Mouse (Mus musculus) hindbrain, embryonic 11.5 days (tissue): ENCODE data around the gene Bcl2l12. TPM values are rescaled to one million over a fixed set of nuclear protein-coding genes. Genes with fewer than 3 reads are reported as not detected.

ENCODE experiments used
- ATAC-seq: fragments of 200-750 bp; cut with Nextera tagmentation; 2 replicates; pipeline ENCODE4 v1.8.0; 2017; ENCODE audit warnings: mild to moderate bottlenecking, moderate TSS enrichment, moderate library complexity; ENCODE audit not compliant: low FRiP score
- DNase-seq: peaks from one replicate; pipeline ENCODE4 v3.0.0-alpha.2; 2015; ENCODE audit warnings: low spot score
- H3K27ac ChIP-seq: fragments of 300-500 bp; sonication (generic); 2 replicates; pipeline ENCODE4 v1.5.1; 2014; ENCODE audit warnings: mild to moderate bottlenecking, low read depth, low read length
- H3K27me3 ChIP-seq: fragments of 300-500 bp; sonication (generic); 2 replicates; pipeline ENCODE4 v1.6.1; 2014; ENCODE audit warnings: mild to moderate bottlenecking, low read length, moderate library complexity, mixed read lengths; ENCODE audit not compliant: control insufficient read depth, insufficient read depth
- H3K36me3 ChIP-seq: fragments of 300-500 bp; sonication (generic); 2 replicates; pipeline ENCODE4 v1.6.1; 2014; ENCODE audit warnings: mild to moderate bottlenecking, low read length, moderate library complexity, mixed read lengths; ENCODE audit not compliant: control insufficient read depth, insufficient read depth
- H3K4me1 ChIP-seq: fragments of 300-500 bp; sonication (generic); replicated peaks from 2 replicates; pipeline ENCODE4 v1.6.1; 2014; ENCODE audit warnings: low read length, mixed read lengths; ENCODE audit not compliant: control insufficient read depth, insufficient read depth
- H3K4me2 ChIP-seq: fragments of 300-500 bp; sonication (generic); replicated peaks from 2 replicates; pipeline ENCODE4 v1.6.1; 2014; ENCODE audit warnings: mild to moderate bottlenecking, low read depth, low read length
- H3K4me3 ChIP-seq: fragments of 300-500 bp; sonication (generic); 2 replicates; pipeline ENCODE4 v1.5.1; 2014; ENCODE audit warnings: low read depth, low read length
- H3K9ac ChIP-seq: fragments of 300-500 bp; sonication (generic); 2 replicates; pipeline ENCODE4 v1.6.1; 2014; ENCODE audit warnings: low read depth, low read length
- H3K9me3 ChIP-seq: fragments of 300-500 bp; sonication (generic); 2 replicates; pipeline ENCODE4 v1.6.1; 2016; ENCODE audit warnings: low read length; ENCODE audit not compliant: control insufficient read depth
- WGBS: fragments of 180-500 bp; shearing (Covaris S2); extraction: QIAGEN DNeasy Blood & Tissue Kit; methylation state at CpG from one replicate; pipeline ENCODE4 v1.1.7; 2014; 5-methylcytosine and 5-hydroxymethylcytosine counted together
- polyA plus RNA-seq: library from polyadenylated mRNA; unstranded; fragments of >200 nt; fragmentation: Nextera tagmentation; extraction: Ambion mirVana; gene quantifications from 2 replicates; pipeline ENCODE4 v1.2.1, GENCODE M21; 2014

Bcl2l12 gene
- polyA plus RNA-seq, 1 experiment from 2014 or later, result 56.8 TPM

GRCm38 (mm10) chr7:44975117-44975419, 23.4 kb downstream of the Bcl2l12 start:
- WGBS, result 21% methylated on average over 6 of the region's 6 CpGs
- H3K27ac ChIP-seq, result peak overlapping the region; percentile 70
- no peak for DNase-seq
- peak overlapping the region; percentile 74; the same call in 1 of the 2 replicates for H3K9ac ChIP-seq
- H3K36me3 ChIP-seq, result peaks cover 30% of the 10 kb centered on the region
- no peak for ATAC-seq
- peaks cover 4% of the 10 kb centered on the region for H3K4me1 ChIP-seq
- H3K9me3 ChIP-seq, result no peaks in the 10 kb centered on the region
- no peaks in the 10 kb centered on the region for H3K27me3 ChIP-seq
- H3K4me2 ChIP-seq, result no peak overlapping the region
- peak overlapping the region; percentile 29; the same call in 1 of the 2 replicates for H3K4me3 ChIP-seq

GRCm38 (mm10) chr7:44974383-44975116, 24.0 kb downstream of the Bcl2l12 start, which contains the start of gene Cpt1c:
TSS of gene Cpt1c (minus strand) at chr7:44974851.
- Histone ChIP-seq H3K9ac (peak within 1 kb of the TSS; percentile 74), H3K4me3 (peak within 1 kb of the TSS; percentile 29), H3K9me3 (no peaks in the 10 kb centered on the region), H3K27ac (peak within 1 kb of the TSS; percentile 70), H3K4me1 (peaks cover 4% of the 10 kb centered on the region), H3K4me2 (peak within 1 kb of the TSS; percentile 47), H3K27me3 (no peaks in the 10 kb centered on the region), H3K36me3 (peaks cover 27% of the 10 kb centered on the region)
- ATAC-seq (peak; percentile 50; the same call in 1 of the 2 replicates), DNase-seq (peak; percentile 89)
- 2% methylated on average over 22 of the region's 22 CpGs for WGBS

- no peak for ATAC-seq
- Histone ChIP-seq H3K4me3 (peak overlapping the region; percentile 29), H3K9me3 (no peaks in the 10 kb centered on the region), H3K4me1 (peaks cover 4% of the 10 kb centered on the region), H3K27ac (peak overlapping the region; percentile 70), H3K4me2 (peak overlapping the region; percentile 47), H3K36me3 (peaks cover 18% of the 10 kb centered on the region), H3K9ac (peak overlapping the region; percentile 74), H3K27me3 (no peaks in the 10 kb centered on the region)
- 41% methylated on average over 14 of the region's 14 CpGs for WGBS
- DNase-seq, result no peak
Measured at GRCm38 (mm10) chr7:44973415-44974130, 24.9 kb downstream of the Bcl2l12 start.

GRCm38 (mm10) chr7:44971142-44971541, 27.4 kb downstream of the Bcl2l12 start:
- H3K9ac ChIP-seq, result peak overlapping the region; percentile 58

GRCm38 (mm10) chr7:44970231-44970691, 28.3 kb downstream of the Bcl2l12 start:
- peak overlapping the region; percentile 58 for H3K9ac ChIP-seq
- ATAC-seq (peak; percentile 97), DNase-seq (peak; percentile 88)
- no peaks in the 10 kb centered on the region for H3K27me3 ChIP-seq
- H3K36me3 ChIP-seq, result 0 out of 2 replicates have a peak, but pooled peaks cover 2% of the 10 kb centered on the region
- 0% methylated on average over 36 of the region's 36 CpGs for WGBS
- peak overlapping the region; percentile 47 for H3K4me3 ChIP-seq
- peaks cover 4% of the 10 kb centered on the region for H3K4me1 ChIP-seq
- H3K27ac ChIP-seq, result peak overlapping the region; percentile 71
- H3K4me2 ChIP-seq, result peak overlapping the region; percentile 74
- no peaks in the 10 kb centered on the region for H3K9me3 ChIP-seq

More at GRCm38 (mm10) chr7:44971142-44971541, 27.4 kb downstream of the Bcl2l12 start:
- DNase-seq (no peak), ATAC-seq (0 out of 2 replicates have a peak, but pooled peaks have one; percentile 0)
- Histone ChIP-seq H3K4me2 (peak overlapping the region; percentile 74), H3K4me3 (peak overlapping the region; percentile 47), H3K9me3 (no peaks in the 10 kb centered on the region), H3K27me3 (no peaks in the 10 kb centered on the region), H3K4me1 (peaks cover 4% of the 10 kb centered on the region), H3K27ac (peak overlapping the region; percentile 51; the same call in 1 of the 2 replicates), H3K36me3 (no peaks in the 10 kb centered on the region)
- WGBS, result 75% methylated on average over 7 of the region's 7 CpGs

- H3K4me2 ChIP-seq, result no peak overlapping the region
- H3K36me3 ChIP-seq, result 0 out of 2 replicates have a peak, but pooled peaks cover 6% of the 10 kb centered on the region
- H3K9me3 ChIP-seq, result no peaks in the 10 kb centered on the region
- H3K27me3 ChIP-seq, result no peaks in the 10 kb centered on the region
- no peak for DNase-seq
- H3K4me3 ChIP-seq, result no peak overlapping the region
- H3K4me1 ChIP-seq, result peaks cover 4% of the 10 kb centered on the region
- WGBS, result 76% methylated on average over 15 of the region's 15 CpGs
- ATAC-seq, result no peak
- no peak overlapping the region for H3K27ac ChIP-seq
- no peak overlapping the region for H3K9ac ChIP-seq
Measured at GRCm38 (mm10) chr7:44966638-44967037, 31.9 kb downstream of the Bcl2l12 start.

GRCm38 (mm10) chr7:44965975-44966374, 32.5 kb downstream of the Bcl2l12 start:
- H3K4me3 ChIP-seq, result no peak overlapping the region
- peaks cover 2% of the 10 kb centered on the region; the same call in 1 of the 2 replicates for H3K4me1 ChIP-seq
- H3K27me3 ChIP-seq, result no peaks in the 10 kb centered on the region
- DNase-seq (no peak), ATAC-seq (no peak)
- H3K9ac ChIP-seq, result no peak overlapping the region
- no peaks in the 10 kb centered on the region for H3K9me3 ChIP-seq
- H3K36me3 ChIP-seq, result 0 out of 2 replicates have a peak, but pooled peaks cover 6% of the 10 kb centered on the region
- no peak overlapping the region for H3K27ac ChIP-seq
- WGBS, result 81% methylated on average over 7 of the region's 7 CpGs
- no peak overlapping the region for H3K4me2 ChIP-seq

- H3K27ac ChIP-seq, result no peak overlapping the region
- no peaks in the 10 kb centered on the region for H3K27me3 ChIP-seq
- no peak overlapping the region for H3K4me3 ChIP-seq
- H3K36me3 ChIP-seq, result 0 out of 2 replicates have a peak, but pooled peaks cover 6% of the 10 kb centered on the region
- H3K9ac ChIP-seq, result no peak overlapping the region
- no peak for ATAC-seq
- no peak overlapping the region for H3K4me2 ChIP-seq
- no peaks in the 10 kb centered on the region for H3K4me1 ChIP-seq
- DNase-seq, result no peak
- H3K9me3 ChIP-seq, result no peaks in the 10 kb centered on the region
- 96% methylated on average over 13 of the region's 13 CpGs for WGBS
Measured at GRCm38 (mm10) chr7:44964990-44965389, 33.5 kb downstream of the Bcl2l12 start.
